Mouse (Mus musculus) limb, embryonic 14.5 days (tissue): ENCODE results near the gene Snx33. TPM values are rescaled to one million over a fixed set of nuclear protein-coding genes. Genes with fewer than 3 reads are reported as not detected.
A peak's percentile ranks its signal among the peaks of the same experiment; 100 is the strongest.

Experiments used
- ATAC-seq: fragments of 200-750 bp; cut with Nextera tagmentation; 2 replicates; pipeline ENCODE4 v1.8.0; 2017; ENCODE audit warnings: low read depth, moderate number of reproducible peaks, moderate TSS enrichment; ENCODE audit not compliant: low FRiP score
- DNase-seq: peaks from one replicate; pipeline ENCODE4 v3.0.0-alpha.2; 2015; ENCODE audit warnings: low spot score
- H3K27ac ChIP-seq: fragments of 300-500 bp; sonication (generic); replicated peaks from 2 replicates; pipeline ENCODE4 v1.5.1; 2014; ENCODE audit warnings: low read depth, mild to moderate bottlenecking, low read length, moderate library complexity, mixed read lengths
- H3K27me3 ChIP-seq: fragments of 300-500 bp; sonication (generic); 2 replicates; pipeline ENCODE4 v1.6.1; 2014; ENCODE audit warnings: low read length, mixed read lengths; ENCODE audit not compliant: control insufficient read depth, insufficient read depth
- H3K36me3 ChIP-seq: fragments of 300-500 bp; sonication (generic); 2 replicates; pipeline ENCODE4 v1.6.1; 2014; ENCODE audit warnings: mild to moderate bottlenecking, low read length, moderate library complexity, mixed read lengths; ENCODE audit not compliant: control insufficient read depth, insufficient read depth
- H3K4me1 ChIP-seq: fragments of 300-500 bp; sonication (generic); 2 replicates; pipeline ENCODE4 v1.6.1; 2014; ENCODE audit warnings: antibody characterized with exemption, low read length, mixed read lengths; ENCODE audit not compliant: control insufficient read depth, insufficient read depth
- H3K4me2 ChIP-seq: fragments of 300-500 bp; sonication (generic); replicated peaks from 2 replicates; pipeline ENCODE4 v1.6.1; 2014; ENCODE audit warnings: low read depth, mild to moderate bottlenecking, low read length, moderate library complexity; ENCODE audit not compliant: severe bottlenecking
- H3K4me3 ChIP-seq: fragments of 300-500 bp; sonication (generic); replicated peaks from 2 replicates; pipeline ENCODE4 v1.5.1; 2014; ENCODE audit warnings: low read length
- H3K9ac ChIP-seq: fragments of 300-500 bp; sonication (generic); 2 replicates; pipeline ENCODE4 v1.6.1; 2014; ENCODE audit warnings: mild to moderate bottlenecking, low read depth, low read length, moderate library complexity; ENCODE audit not compliant: severe bottlenecking
- H3K9me3 ChIP-seq: fragments of 300-500 bp; sonication (generic); 2 replicates; pipeline ENCODE4 v1.6.1; 2016; ENCODE audit warnings: low read length; ENCODE audit not compliant: control insufficient read depth
- POLR2A ChIP-seq: fragments of 200-500 bp; IDR thresholded peaks from 2 replicates; pipeline ENCODE4 v1.8.0; 2012; ENCODE audit warnings: inconsistent platforms, mild to moderate bottlenecking, moderate library complexity, borderline replicate concordance; ENCODE audit not compliant: insufficient read depth, insufficient read length; ENCODE audit errors: extremely low read depth
- WGBS: fragments of 180-500 bp; shearing (Covaris S2); extraction: QIAGEN DNeasy Blood & Tissue Kit; methylation state at CpG from one replicate; pipeline ENCODE4 v1.1.7; 2014; 5-methylcytosine and 5-hydroxymethylcytosine counted together
- polyA plus RNA-seq, 2 experiments: library from polyadenylated mRNA; depleted of rRNA in 1 of 2; stranded (reverse) in 1 of 2; unstranded in 1 of 2; fragments of >200 nt; fragmentation: Nextera tagmentation in 1 of 2; extraction: Ambion mirVana in 1 of 2; gene quantifications; 2 replicates each; pipeline versions ENCODE4 v1.2.1 to v1.2.3; 2012 to 2014

Gene Snx33
- polyA plus RNA-seq, 2 experiments: 8.1 to 11.4 TPM

DNA sequence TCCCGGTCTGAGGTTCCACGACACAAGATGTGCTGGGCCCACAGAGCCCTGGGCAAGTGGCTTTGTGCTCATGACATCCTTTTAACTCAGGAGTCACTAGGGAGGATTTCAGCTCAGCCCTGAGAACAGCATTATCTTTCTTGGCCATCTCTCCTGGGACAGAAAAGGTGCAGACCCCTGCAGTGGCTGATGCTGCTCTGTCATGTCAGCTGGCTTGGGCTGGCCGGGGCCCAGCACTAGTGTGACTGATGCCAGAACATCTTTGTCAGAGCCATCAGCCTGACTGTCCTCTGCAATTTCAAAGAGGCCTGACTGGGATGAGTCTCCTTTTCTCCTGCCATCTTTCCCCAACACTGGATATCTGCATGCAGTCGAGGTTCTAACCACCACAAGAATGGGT, 45.9 kb downstream of the Snx33 start:
- H3K9me3 ChIP-seq: no peaks in the 10 kb centered on the region
- H3K27me3 ChIP-seq: no peaks in the 10 kb centered on the region
- 56% methylated on average over 4 of the region's 4 CpGs for WGBS
- no peak for TF ChIP-seq POLR2A
- H3K4me2 ChIP-seq: no peak overlapping the region
- H3K36me3 ChIP-seq: peaks cover 39% of the 10 kb centered on the region
- no peak overlapping the region for H3K9ac ChIP-seq
- no peak for DNase-seq
- no peak overlapping the region for H3K4me3 ChIP-seq
- peaks cover 39% of the 10 kb centered on the region for H3K4me1 ChIP-seq
- no peak for ATAC-seq
- H3K27ac ChIP-seq: peak overlapping the region; percentile 88

DNA sequence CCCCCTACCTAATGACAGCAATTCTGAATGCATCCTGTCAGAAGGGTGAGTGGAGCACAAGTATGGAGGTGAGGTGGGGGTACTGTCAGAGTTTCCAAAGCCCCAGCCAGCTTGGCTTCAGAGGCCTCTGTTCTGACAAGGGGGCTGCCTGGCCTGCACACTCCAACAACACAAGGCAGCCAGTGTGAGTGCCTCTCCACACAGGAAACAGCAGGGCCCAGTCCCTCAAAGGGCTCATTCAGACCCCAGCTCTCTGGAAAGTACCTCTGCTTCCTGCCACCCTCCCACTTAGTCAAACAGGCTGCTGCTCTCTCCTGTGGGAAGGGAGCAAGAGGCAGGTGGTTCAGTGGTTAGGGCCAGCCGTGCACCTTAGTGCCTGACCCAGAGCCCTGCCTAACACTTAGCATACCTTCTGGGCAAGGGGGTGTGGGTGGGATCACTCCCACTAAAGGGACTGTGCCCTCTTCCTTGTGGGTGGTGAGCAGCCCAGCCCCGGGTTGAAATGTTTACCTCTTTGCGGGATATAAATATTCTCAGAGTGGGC, 46.6 kb downstream of the Snx33 start:
- DNase-seq (peak; percentile 49), ATAC-seq (peak; percentile 70)
- Histone ChIP-seq H3K4me3 (no peak overlapping the region), H3K4me2 (0 out of 2 replicates have a peak overlapping the region, but pooled peaks have one; percentile 9), H3K27ac (peak overlapping the region; percentile 88), H3K9ac (no peak overlapping the region), H3K9me3 (no peaks in the 10 kb centered on the region), H3K4me1 (peaks cover 41% of the 10 kb centered on the region), H3K27me3 (no peaks in the 10 kb centered on the region), H3K36me3 (peaks cover 37% of the 10 kb centered on the region)
- WGBS: 62% methylated on average over 3 of the region's 3 CpGs
- TF ChIP-seq POLR2A: no peak

DNA sequence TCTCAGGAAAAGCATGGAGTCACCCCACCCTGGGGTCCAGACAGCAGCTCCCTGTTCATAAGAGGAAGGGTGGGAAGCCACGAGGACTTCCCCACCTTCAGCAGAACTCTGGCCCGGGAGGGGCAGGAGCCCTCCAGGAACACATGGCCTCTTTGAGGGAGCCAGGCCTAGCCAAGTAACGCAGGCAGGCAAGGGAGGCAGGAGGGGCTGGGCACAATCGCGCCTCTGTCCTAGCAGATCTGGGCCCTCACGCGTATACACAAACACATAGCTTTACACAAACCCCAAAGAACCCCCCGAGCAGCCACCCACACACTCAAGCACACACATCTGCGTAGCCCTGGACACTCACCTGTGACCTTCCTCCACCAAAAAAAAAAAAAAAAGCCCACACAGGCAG, 47.4 kb downstream of the Snx33 start:
- 38% methylated on average over 9 of the region's 9 CpGs for WGBS
- ATAC-seq (peak; percentile 54), DNase-seq (peak; percentile 40)
- Histone ChIP-seq H3K4me2 (peak overlapping the region; percentile 9; the same call in 1 of the 2 replicates), H3K4me3 (no peak overlapping the region), H3K9me3 (no peaks in the 10 kb centered on the region), H3K27me3 (no peaks in the 10 kb centered on the region), H3K27ac (peak overlapping the region; percentile 87), H3K36me3 (peaks cover 31% of the 10 kb centered on the region), H3K4me1 (peaks cover 43% of the 10 kb centered on the region), H3K9ac (0 out of 2 replicates have a peak overlapping the region, but pooled peaks have one; percentile 28)
- no peak for TF ChIP-seq POLR2A

DNA sequence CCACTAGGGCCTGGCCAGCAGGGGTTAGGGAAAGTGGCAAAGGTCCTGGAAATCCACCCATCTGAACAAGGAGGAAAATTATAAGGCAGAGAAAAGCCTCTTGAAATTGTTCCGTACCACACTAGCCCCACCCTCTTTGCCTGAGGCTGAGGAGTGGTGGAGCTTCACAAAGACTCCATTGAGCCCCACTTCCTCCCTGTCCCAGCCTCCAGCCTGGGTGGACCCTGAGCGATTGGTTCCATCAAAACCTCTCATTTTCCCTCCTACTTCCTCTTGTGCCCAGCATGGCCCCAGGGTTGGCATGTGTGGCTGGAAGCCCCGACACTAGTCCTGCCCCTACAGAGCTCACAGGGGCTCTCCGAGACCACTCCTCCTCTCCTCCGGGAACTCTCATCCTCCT, 50.9 kb downstream of the Snx33 start:
- peaks cover 46% of the 10 kb centered on the region for H3K4me1 ChIP-seq
- TF ChIP-seq POLR2A: no peak
- DNase-seq (no peak), ATAC-seq (no peak)
- H3K27ac ChIP-seq: 0 out of 2 replicates have a peak overlapping the region, but pooled peaks have one; percentile 40
- WGBS: 73% methylated on average over 5 of the region's 5 CpGs
- H3K9me3 ChIP-seq: no peaks in the 10 kb centered on the region
- peaks cover 15% of the 10 kb centered on the region for H3K36me3 ChIP-seq
- no peak overlapping the region for H3K9ac ChIP-seq
- no peak overlapping the region for H3K4me2 ChIP-seq
- no peak overlapping the region for H3K4me3 ChIP-seq
- H3K27me3 ChIP-seq: no peaks in the 10 kb centered on the region

DNA sequence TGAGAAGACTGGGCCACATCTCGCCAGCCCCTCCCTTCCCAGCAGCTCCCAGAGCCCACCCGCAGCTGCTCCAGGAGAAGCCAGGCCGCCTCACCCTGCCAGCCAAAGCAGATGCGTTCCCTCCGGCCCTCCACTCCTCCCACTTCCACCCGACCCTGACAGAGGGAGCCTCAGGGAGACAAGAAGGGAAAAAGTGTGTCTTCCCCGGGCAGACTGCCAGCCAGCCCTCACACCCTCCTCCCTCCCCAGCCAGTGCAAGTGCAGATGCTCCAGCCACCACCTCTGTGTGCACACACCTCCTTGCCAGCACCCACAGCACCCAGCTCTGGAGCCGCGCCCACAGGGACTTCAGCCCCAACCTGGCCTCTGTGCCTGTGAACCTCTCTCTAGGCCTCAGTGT, 51.4 kb downstream of the Snx33 start:
- H3K27ac ChIP-seq: 0 out of 2 replicates have a peak overlapping the region, but pooled peaks have one; percentile 40
- 47% methylated on average over 9 of the region's 9 CpGs for WGBS
- peaks cover 15% of the 10 kb centered on the region for H3K36me3 ChIP-seq
- H3K9ac ChIP-seq: no peak overlapping the region
- no peaks in the 10 kb centered on the region for H3K27me3 ChIP-seq
- H3K4me2 ChIP-seq: no peak overlapping the region
- TF ChIP-seq POLR2A: no peak
- DNase-seq (peak; percentile 44), ATAC-seq (no peak)
- no peaks in the 10 kb centered on the region for H3K9me3 ChIP-seq
- H3K4me3 ChIP-seq: no peak overlapping the region
- peaks cover 48% of the 10 kb centered on the region for H3K4me1 ChIP-seq
